Mouse (Mus musculus) induced T-regulatory cell, adult 2 months (primary cell): ENCODE measurements at regions not wholly inside any gene's neighbourhood (a gene's known extent, or its start where the extent isn't known, plus 50 kb on each side); places are given as distances from the start of the nearest gene placed in this dataset.

Source experiments
- DNase-seq: peaks from one replicate; pipeline ENCODE4 v3.0.0-alpha.2; 2012; ENCODE audit warnings: low read depth

DNA sequence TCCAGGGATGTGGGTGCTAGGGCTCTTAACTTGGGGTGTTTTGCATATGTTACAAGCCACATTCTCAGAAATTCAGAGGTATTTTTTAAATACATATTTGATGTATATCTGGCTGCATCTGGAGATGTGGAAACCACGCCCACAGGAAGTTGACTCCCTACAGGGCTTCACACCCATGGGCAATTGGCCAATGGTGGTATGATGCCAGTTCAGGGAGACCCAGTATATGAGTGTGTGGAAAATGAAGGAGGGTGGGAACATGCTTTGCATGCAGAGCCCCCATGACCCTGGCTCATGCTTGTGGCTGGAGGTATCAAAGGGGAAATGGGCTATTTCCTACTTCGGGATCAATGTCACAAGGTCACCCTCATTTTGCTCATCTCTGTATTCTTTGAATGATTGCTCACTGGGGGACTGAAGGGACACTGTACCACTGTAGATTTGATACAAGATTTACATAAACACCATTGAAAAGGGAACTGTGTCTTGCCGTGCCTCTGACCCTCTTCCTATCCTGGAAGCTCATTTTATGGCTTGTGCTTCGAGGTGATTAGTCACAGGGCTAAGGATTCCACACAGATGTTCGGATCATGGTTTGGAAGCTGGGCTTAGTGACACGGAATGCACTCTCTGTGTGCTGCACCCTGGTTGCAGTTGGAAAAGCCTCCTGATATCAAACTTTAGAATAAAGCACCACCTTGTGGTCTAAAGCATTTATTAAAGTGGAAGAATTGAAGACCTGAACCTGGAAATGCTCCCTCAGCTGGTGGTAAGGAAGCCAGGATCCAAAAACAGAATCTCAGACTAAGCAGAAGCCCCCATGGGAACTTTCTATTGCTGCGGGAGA is 56.8 kb upstream of the Edn1 start:
- DNase-seq: peak; percentile 80

GRCm38 (mm10) chr13:42245753-42246409 is 55.4 kb upstream of the Edn1 start:
- DNase-seq: peak; percentile 79
